Mouse (Mus musculus) myocyte (in vitro differentiated cells): ENCODE data around the gene Kif24.

Experiments
- CEBPB ChIP-seq: IDR thresholded peaks from 2 replicates; pipeline ENCODE4 v1.6.1; 2011; ENCODE audit warnings: mild to moderate bottlenecking, moderate library complexity; ENCODE audit not compliant: poor library complexity, insufficient read depth, severe bottlenecking
- E2F4 ChIP-seq: IDR thresholded peaks from one replicate; pipeline ENCODE4 v1.6.1; 2011; ENCODE audit warnings: mild to moderate bottlenecking, control low read depth, moderate library complexity; ENCODE audit not compliant: insufficient read depth
- MAX ChIP-seq: IDR thresholded peaks from one replicate; pipeline ENCODE4 v1.6.1; 2011; ENCODE audit warnings: low read depth, mild to moderate bottlenecking, control low read depth
- MYOD1 ChIP-seq, 3 experiments: IDR thresholded peaks; one replicate each; pipeline ENCODE4 v1.6.1; 2011; ENCODE audit warnings: control low read depth in 2 of 3, low read depth in 2 of 3, mild to moderate bottlenecking in 2 of 3, moderate library complexity in 1 of 3; ENCODE audit not compliant: insufficient read length in 2 of 3, control insufficient read depth in 1 of 3
- POLR2A ChIP-seq: IDR thresholded peaks from one replicate; pipeline ENCODE4 v1.6.1; 2011; ENCODE audit warnings: low read depth, mild to moderate bottlenecking, control low read depth, moderate library complexity; ENCODE audit not compliant: insufficient read length
- TCF12 ChIP-seq: IDR thresholded peaks from one replicate; pipeline ENCODE4 v1.6.1; 2011; ENCODE audit warnings: mild to moderate bottlenecking, control low read depth; ENCODE audit not compliant: poor library complexity, insufficient read depth, severe bottlenecking
- USF1 ChIP-seq: IDR thresholded peaks from one replicate; pipeline ENCODE4 v1.6.1; 2011; ENCODE audit warnings: low read depth, mild to moderate bottlenecking, control low read depth, moderate library complexity

DNA sequence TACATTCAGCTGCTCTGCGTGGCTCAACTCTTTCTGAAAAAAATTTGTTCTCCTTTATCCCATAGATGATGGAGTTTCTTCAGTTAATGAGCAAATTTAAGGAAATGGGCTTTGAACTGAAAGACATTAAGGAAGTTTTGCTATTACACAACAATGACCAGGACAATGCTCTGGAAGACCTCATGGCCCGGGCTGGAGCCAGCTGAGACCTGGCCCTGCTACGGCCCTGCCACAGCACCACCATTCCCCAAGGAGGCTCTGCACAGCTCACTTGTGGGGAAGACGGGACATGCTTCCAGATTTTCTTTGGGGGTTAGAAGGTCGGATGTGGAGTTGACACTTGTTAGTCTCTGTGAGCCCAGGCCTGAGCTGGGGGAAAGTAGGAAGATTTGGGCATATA is 76.1 kb downstream of the Kif24 start:
- no peak for TF ChIP-seq CEBPB
- no peak for TF ChIP-seq USF1
- TF ChIP-seq POLR2A: no peak
- TF ChIP-seq MAX: no peak
- TF ChIP-seq E2F4: no peak
- no peak for TF ChIP-seq MYOD1 (IDR thresholded peaks at IDR 0.05; ENCODE audit: control insufficient read depth in 1 of 3, insufficient read length in 2 of 3, low read depth in 2 of 3)
- no peak for TF ChIP-seq TCF12
